Mouse (Mus musculus) olfactory bulb, adult 2 months (tissue): ENCODE data around the gene Rufy1. TPM values are rescaled to one million over a fixed set of nuclear protein-coding genes. Genes with fewer than 3 reads are reported as not detected.
A peak's percentile ranks its signal among the peaks of the same experiment; 100 is the strongest.
"Not testable (repeated sequence)": the region's sequence is repeated elsewhere in the genome, so short reads cannot be mapped to it uniquely, and the experiment has no call there.

Experiments used
- H3K27ac ChIP-seq: fragments of 200-500 bp; 2 replicates; pipeline ENCODE4 v1.5.1; 2012; ENCODE audit warnings: low read depth, low read length; ENCODE audit not compliant: insufficient read depth
- H3K4me1 ChIP-seq: fragments of 200-500 bp; 2 replicates; pipeline ENCODE4 v1.6.1; 2012; ENCODE audit warnings: low read length; ENCODE audit not compliant: control insufficient read depth, insufficient read depth
- H3K4me3 ChIP-seq: fragments of 200-500 bp; 2 replicates; pipeline ENCODE4 v1.5.1; 2012; ENCODE audit warnings: mild to moderate bottlenecking, low read depth, low read length, moderate library complexity; ENCODE audit not compliant: insufficient read depth
- CTCF ChIP-seq: fragments of 200-500 bp; IDR thresholded peaks from 2 replicates; pipeline ENCODE4 v1.5.1; 2012; ENCODE audit warnings: low read depth, mild to moderate bottlenecking, low read length, moderate library complexity; ENCODE audit not compliant: insufficient read depth
- POLR2A ChIP-seq: fragments of 200-500 bp; IDR thresholded peaks from 2 replicates; pipeline ENCODE4 v1.6.1; 2012; ENCODE audit warnings: mild to moderate bottlenecking, low read depth, low read length, moderate library complexity; ENCODE audit not compliant: insufficient read depth
- WGBS: fragments of 180-500 bp; shearing (Covaris S2); methylation state at CpG from one replicate; pipeline ENCODE4 v1.1.7; 2018; 5-methylcytosine and 5-hydroxymethylcytosine counted together
- polyA plus RNA-seq: library from polyadenylated mRNA; stranded (reverse); fragments of >200 nt; gene quantifications from 2 replicates; pipeline ENCODE4 v1.2.4, GENCODE M21; 2012; ENCODE audit warnings: low replicate concordance; ENCODE audit not compliant: missing spikeins, insufficient read depth, insufficient read length

The Rufy1 gene
- polyA plus RNA-seq, 1 experiment = not detected

- TF ChIP-seq CTCF (no peak), POLR2A (no peak)
- no peak overlapping the region for H3K4me3 ChIP-seq
- H3K27ac ChIP-seq = no peak overlapping the region; the same call in none of the 2 replicates
- peaks cover 6% of the 10 kb centered on the region for H3K4me1 ChIP-seq
- 74% methylated on average over 5 of the region's 5 CpGs for WGBS
Measured at GRCm38 (mm10) chr11:50369360-50369911, 61.5 kb downstream of the Rufy1 start.

- Histone ChIP-seq H3K4me1 (peaks cover 6% of the 10 kb centered on the region), H3K27ac (no peak overlapping the region), H3K4me3 (no peak overlapping the region)
- 96% methylated on average over 9 of the region's 9 CpGs for WGBS
- TF ChIP-seq POLR2A = no peak
- no peak for TF ChIP-seq CTCF
Measured at GRCm38 (mm10) chr11:50367531-50367930, 63.4 kb downstream of the Rufy1 start.

GRCm38 (mm10) chr11:50365322-50365721 lies 65.6 kb downstream of the Rufy1 start:
- Histone ChIP-seq H3K27ac (no peak overlapping the region), H3K4me1 (peaks cover 3% of the 10 kb centered on the region), H3K4me3 (no peak overlapping the region)
- TF ChIP-seq POLR2A = no peak

- Histone ChIP-seq H3K4me1 (no peaks in the 10 kb centered on the region), H3K4me3 (no peak overlapping the region), H3K27ac (no peak overlapping the region)
- TF ChIP-seq POLR2A (no peak), CTCF (no peak)
- 2% methylated on average over 4 of the region's 4 CpGs for WGBS
Measured at GRCm38 (mm10) chr11:50364548-50364947, 66.4 kb downstream of the Rufy1 start.

GRCm38 (mm10) chr11:50361282-50361681 lies 69.6 kb downstream of the Rufy1 start:
- 76% methylated on average over 1 of the region's 1 CpGs for WGBS
- H3K4me3 ChIP-seq, H3K4me1 ChIP-seq, H3K27ac ChIP-seq: not testable (repeated sequence)

GRCm38 (mm10) chr11:50358950-50359861 lies 71.7 kb downstream of the Rufy1 start:
- TF ChIP-seq POLR2A (no peak; the same call in 1 of the 2 replicates), CTCF (no peak)
- 2% methylated on average over 74 of the region's 74 CpGs for WGBS

GRCm38 (mm10) chr11:50355395-50355794 lies 75.5 kb downstream of the Rufy1 start:
- no peak for TF ChIP-seq CTCF
- TF ChIP-seq POLR2A = no peak
- Histone ChIP-seq H3K4me3 (no peak overlapping the region), H3K4me1 (peaks cover 6% of the 10 kb centered on the region), H3K27ac (no peak overlapping the region)
- WGBS = 77% methylated on average over 1 of the region's 1 CpGs

More at GRCm38 (mm10) chr11:50358950-50359861, 71.7 kb downstream of the Rufy1 start:
- H3K4me1 ChIP-seq = peaks cover 6% of the 10 kb centered on the region
- H3K4me3 ChIP-seq = peak overlapping the region; percentile 55
- peak overlapping the region; percentile 49; the same call in 1 of the 2 replicates for H3K27ac ChIP-seq

- WGBS = 80% methylated on average over 3 of the region's 3 CpGs
- Histone ChIP-seq H3K27ac (no peak overlapping the region), H3K4me3 (no peak overlapping the region), H3K4me1 (peaks cover 6% of the 10 kb centered on the region)
- TF ChIP-seq CTCF (no peak), POLR2A (no peak)
Measured at GRCm38 (mm10) chr11:50354851-50355250, 76.1 kb downstream of the Rufy1 start.

GRCm38 (mm10) chr11:50354162-50354561 lies 76.8 kb downstream of the Rufy1 start, which contains the start of gene Cby3:
Gene Cby3 (plus strand): TSS chr11:50354462.
- no peak for TF ChIP-seq CTCF
- TF ChIP-seq POLR2A = no peak
- Histone ChIP-seq H3K27ac (no peak within 1 kb of the TSS), H3K4me1 (peaks cover 6% of the 10 kb centered on the region), H3K4me3 (no peak within 1 kb of the TSS)

GRCm38 (mm10) chr11:50352177-50352576 lies 78.7 kb downstream of the Rufy1 start:
- 91% methylated on average over 2 of the region's 2 CpGs for WGBS

More at GRCm38 (mm10) chr11:50352177-50352576, 78.7 kb downstream of the Rufy1 start:
- no peak overlapping the region for H3K27ac ChIP-seq
- H3K4me1 ChIP-seq = no peaks in the 10 kb centered on the region
- H3K4me3 ChIP-seq = no peak overlapping the region
- TF ChIP-seq CTCF (no peak), POLR2A (no peak)
